Mouse (Mus musculus) bone marrow macrophage, adult 2 months (primary cell): ENCODE measurements around the gene Zfp986.
"Not testable (repeated sequence)": the region's sequence is repeated elsewhere in the genome, so short reads cannot be mapped to it uniquely, and the experiment has no call there.

Experiments used
- CTCF ChIP-seq: IDR thresholded peaks from 2 replicates; pipeline ENCODE4 v1.5.1; 2012; ENCODE audit warnings: low read depth, mild to moderate bottlenecking, low read length, moderate library complexity
- POLR2A ChIP-seq: IDR thresholded peaks from 2 replicates; pipeline ENCODE4 v1.6.1; 2012; ENCODE audit warnings: mild to moderate bottlenecking, low read depth, low read length, borderline replicate concordance

DNA sequence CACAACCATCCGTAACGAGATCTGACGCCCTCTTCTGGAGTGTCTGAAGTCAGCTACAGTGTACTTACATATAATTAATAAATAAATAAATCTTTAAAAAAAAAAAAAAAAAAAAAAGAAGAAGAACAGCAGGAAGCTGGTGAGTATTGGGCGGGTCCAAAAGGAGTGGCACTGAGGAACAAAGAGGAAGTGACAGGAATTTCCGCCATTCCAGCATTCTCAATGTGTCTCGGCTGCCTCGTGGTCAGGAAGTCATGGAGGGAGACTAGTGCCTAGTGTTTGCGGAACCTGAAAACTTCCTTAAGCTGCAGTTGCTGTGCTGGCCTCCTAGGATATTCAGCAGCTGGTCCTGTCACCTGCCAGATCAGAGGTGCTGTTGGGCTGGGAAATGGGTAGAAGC, 4.7 kb upstream of the Zfp986 start:
- not testable (repeated sequence) for TF ChIP-seq CTCF, POLR2A
